Comparison of ENCODE assay signal across 11 mouse cellular contexts in genomic region chr10:97768171-97768749, GRCm38 (mm10). TPM values are rescaled to one million over a fixed set of nuclear protein-coding genes. Genes with fewer than 3 reads are reported as not detected.
DNase-seq lines count a peak whose midpoint lies in the region; ATAC-seq and TF ChIP-seq lines count a peak whose summit lies in the region.
"Had no signal": no experiment of that assay in that cellular context is flagged by ENCODE, and none has a peak within 500 bp of the region (broad histone marks: within the 10 kb centered on the region; RNA-seq: fewer than 3 reads in every experiment).

No protein-coding gene starts in this region.

- H3K27me3 ChIP-seq in heart, adult 2 months (ENCODE audit: control insufficient read depth, insufficient read depth, low read length): no peaks in the 10 kb centered on the region
- no peaks in the 10 kb centered on the region for H3K27me3 ChIP-seq in limb, embryonic 10.5 days (ENCODE audit: low read depth, poor library complexity, severe bottlenecking)

- H3K79me2 ChIP-seq in heart, adult 2 months (replicated peaks; ENCODE audit: control insufficient read depth, insufficient read depth, low read length): no peaks in the 10 kb centered on the region

- DNase-seq in heart, adult 2 months: no peak
- no peak for DNase-seq in heart, adult 18-20 months
- DNase-seq in 416B (ENCODE audit: low read depth) (peak; percentile 1), ZHBTc4 (ENCODE audit: low read depth, low spot score) (peak; percentile 26)
- DNase-seq in limb, embryonic 10.5 days (ENCODE audit: low spot score): peak; percentile 36
- DNase-seq in urinary bladder, postnatal 4 days (ENCODE audit: low spot score in 2 of 2): no peak
- DNase-seq in testis, postnatal 10 days (ENCODE audit: low spot score): no peak
- DNase-seq: heart, postnatal 10 days; lung, adult 2 months had no signal

- H3K36me3 ChIP-seq in heart, adult 2 months (ENCODE audit: control insufficient read depth, insufficient read depth, low read length): no peaks in the 10 kb centered on the region
- no peaks in the 10 kb centered on the region for H3K36me3 ChIP-seq in limb, embryonic 10.5 days

- WGBS in heart, adult 2 months: 59% methylated on average over 5 of the region's 5 CpGs
- WGBS in limb, embryonic 10.5 days: 65% methylated on average over 5 of the region's 5 CpGs

- H3K9ac ChIP-seq in heart, adult 2 months (ENCODE audit: low read depth, low read length): no peak overlapping the region

- TF ChIP-seq POLR2A in heart, adult 2 months (IDR thresholded peaks at IDR 0.05; ENCODE audit: insufficient read depth, low read depth, low read length): no peak

- H3K4me1 ChIP-seq in heart, adult 2 months (ENCODE audit: control insufficient read depth, insufficient read depth, low read length): no peaks in the 10 kb centered on the region
- H3K4me1 ChIP-seq in limb, embryonic 10.5 days: no peaks in the 10 kb centered on the region

- intact Hi-C loops in heart, adult 2 months (cut with DNase I): no loop called here

- no peak for TF ChIP-seq EP300 in heart, adult 2 months (IDR thresholded peaks at IDR 0.05; ENCODE audit: insufficient read depth, low read depth, low read length)

- peak; percentile 32 for TF ChIP-seq CTCF in heart, adult 2 months (IDR thresholded peaks at IDR 0.05)

- no peak overlapping the region for H3K27ac ChIP-seq in heart, adult 2 months
- H3K27ac ChIP-seq in limb, embryonic 10.5 days: no peak overlapping the region

- no peak overlapping the region for H3K4me3 ChIP-seq in heart, adult 2 months
- H3K4me3 ChIP-seq in limb, embryonic 10.5 days: no peak overlapping the region

- ATAC-seq in megakaryocyte progenitor cell, adult 5-6 weeks (replicated peaks; ENCODE audit: poor library complexity): no peak

- no peaks in the 10 kb centered on the region for H3K9me3 ChIP-seq in limb, embryonic 10.5 days (replicated peaks)

RNA-seq across cellular contexts. Expression of gene C030005K15Rik, which starts 41.7 kb away (rescaled TPM):
- not detected for total RNA-seq in heart, adult 2 months (2021)
- not detected in 2 replicates for polyA plus RNA-seq in heart, adult 2 months (2012; rRNA removed)
- total RNA-seq in heart, adult 18-20 months (2021): not detected
- not detected in 2 replicates for polyA plus RNA-seq in limb, embryonic 10.5 days (2016; fragmentation: Nextera tagmentation; extraction: Ambion mirVana)
- total RNA-seq in megakaryocyte progenitor cell, adult 5-6 weeks (2015): not detected in 2 replicates
- not detected in 2 replicates for total RNA-seq in megakaryocyte progenitor cell, adult 5-6 weeks (2017)
- total RNA-seq: heart, postnatal 10 days had no signal
- polyA plus RNA-seq: lung, adult 2 months; stomach, embryonic 14.5 days had no signal

Comparison
In these comparisons a context has a peak if more than half of its experiments do, and no peak if none do; other contexts are left out.
1. DNase-seq: peak in 416B (single experiment), ZHBTc4 (single experiment) and limb, embryonic 10.5 days (single experiment); none in heart, adult 2 months (0 of 2), heart, adult 18-20 months (0 of 2), urinary bladder, postnatal 4 days (0 of 2) and testis, postnatal 10 days (single experiment).